Comparison of ENCODE assay signal across 17 mouse cellular contexts in the genomic region with DNA sequence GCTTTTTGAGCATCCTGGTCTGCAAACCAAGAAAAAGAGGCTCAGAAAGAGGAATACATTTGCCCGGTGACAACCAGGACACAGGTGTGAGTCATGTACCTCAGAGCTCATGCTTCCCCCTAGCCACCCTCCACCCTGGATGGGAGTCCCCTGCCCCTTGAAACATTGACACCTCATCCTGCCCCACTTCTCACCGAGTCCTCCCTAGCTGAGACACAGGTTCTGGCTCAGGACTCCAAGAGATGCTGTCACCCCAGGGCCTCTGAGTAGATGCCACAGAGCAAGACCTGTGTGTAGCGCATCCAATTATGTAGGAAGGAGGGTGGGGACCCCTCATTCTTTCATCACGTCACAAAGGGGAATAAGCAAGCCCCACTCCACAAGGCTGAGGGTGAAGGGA. TPM values are rescaled to one million over a fixed set of nuclear protein-coding genes. Genes with fewer than 3 reads are reported as not detected.
DNase-seq lines count a peak whose midpoint lies in the region; ATAC-seq and TF ChIP-seq lines count a peak whose summit lies in the region.
"Had no signal": no experiment of that assay in that cellular context is flagged by ENCODE, and none has a peak within 500 bp of the region (broad histone marks: within the 10 kb centered on the region; RNA-seq: fewer than 3 reads in every experiment).

No protein-coding gene starts in this region.

- no peak overlapping the region for H3K4me3 ChIP-seq in gastrocnemius, adult 2 months
- no peak overlapping the region for H3K4me3 ChIP-seq in intestine, embryonic 14.5 days (ENCODE audit: low read depth, low read length)
- H3K4me3 ChIP-seq in intestine, embryonic 16.5 days (ENCODE audit: low read length) = no peak overlapping the region
- H3K4me3 ChIP-seq in stomach, postnatal 0 days (ENCODE audit: low read depth, low read length) = no peak overlapping the region
- H3K4me3 ChIP-seq: embryonic facial prominence, embryonic 12.5 days; forebrain, embryonic 12.5 days; hindbrain, embryonic 13.5 days had no signal

- no peak for TF ChIP-seq CTCF in gastrocnemius, adult 2 months (IDR thresholded peaks at IDR 0.05)
- TF ChIP-seq CTCF in stomach, postnatal 0 days (IDR thresholded peaks at IDR 0.05; ENCODE audit: low read depth) = no peak

- H3K9me3 ChIP-seq in intestine, embryonic 14.5 days (ENCODE audit: control insufficient read depth, low read length) = no peaks in the 10 kb centered on the region
- no peaks in the 10 kb centered on the region for H3K9me3 ChIP-seq in intestine, embryonic 16.5 days (ENCODE audit: control insufficient read depth, low read length)
- no peaks in the 10 kb centered on the region for H3K9me3 ChIP-seq in stomach, postnatal 0 days (ENCODE audit: control insufficient read depth, low read length)
- H3K9me3 ChIP-seq: embryonic facial prominence, embryonic 12.5 days; forebrain, embryonic 12.5 days; hindbrain, embryonic 13.5 days had no signal

- no peaks in the 10 kb centered on the region for H3K4me1 ChIP-seq in intestine, embryonic 14.5 days (replicated peaks; ENCODE audit: control insufficient read depth, insufficient read depth, low read length)
- peaks cover 3% of the 10 kb centered on the region; the same call in 1 of the 2 replicates for H3K4me1 ChIP-seq in intestine, embryonic 16.5 days (ENCODE audit: control insufficient read depth, insufficient read depth, low read length)
- peaks cover 7% of the 10 kb centered on the region; the same call in 1 of the 2 replicates for H3K4me1 ChIP-seq in stomach, postnatal 0 days (replicated peaks; ENCODE audit: control insufficient read depth, insufficient read depth)

- peaks cover 21% of the 10 kb centered on the region for H3K27me3 ChIP-seq in intestine, embryonic 14.5 days (replicated peaks; ENCODE audit: control insufficient read depth, insufficient read depth, low read length)
- H3K27me3 ChIP-seq in intestine, embryonic 16.5 days (replicated peaks; ENCODE audit: control insufficient read depth, insufficient read depth, low read length) = peaks cover 3% of the 10 kb centered on the region; the same call in 1 of the 2 replicates
- no peaks in the 10 kb centered on the region for H3K27me3 ChIP-seq in stomach, postnatal 0 days (ENCODE audit: control insufficient read depth, insufficient read depth, low read length)

- peak; percentile 18 for DNase-seq in gastrocnemius, adult 2 months
- DNase-seq in gastrocnemius, adult 18-20 months (ENCODE audit: low spot score) = no peak
- peak; percentile 47 for DNase-seq in intestine, embryonic 14.5 days (ENCODE audit: low spot score)
- peak; percentile 2 for DNase-seq in thymus, postnatal 14 days
- no peak for DNase-seq in thymus, adult 18-20 months
- peak; percentile 5 for DNase-seq in stomach, postnatal 0 days (ENCODE audit: low spot score)
- DNase-seq: adrenal gland, postnatal 10 days; cerebellum, adult 11 months; cerebellum, adult 8-10 months; cerebellum, postnatal 14 days; forebrain, postnatal 0 days; heart, postnatal 10 days had no signal

- WGBS in intestine, embryonic 14.5 days = 74% methylated on average over 4 of the region's 4 CpGs
- 79% methylated on average over 4 of the region's 4 CpGs for WGBS in intestine, embryonic 16.5 days
- 74% methylated on average over 4 of the region's 4 CpGs for WGBS in stomach, postnatal 0 days

- H3K27ac ChIP-seq in gastrocnemius, adult 2 months = peak overlapping the region; percentile 88; the same call in 1 of the 2 replicates
- no peak overlapping the region for H3K27ac ChIP-seq in intestine, embryonic 14.5 days (ENCODE audit: low read depth)
- H3K27ac ChIP-seq in intestine, embryonic 16.5 days (ENCODE audit: low read length) = no peak overlapping the region
- no peak overlapping the region for H3K27ac ChIP-seq in stomach, postnatal 0 days (replicated peaks)
- H3K27ac ChIP-seq: embryonic facial prominence, embryonic 12.5 days; forebrain, embryonic 12.5 days; hindbrain, embryonic 13.5 days; hindbrain, postnatal 0 days had no signal

- no peak for TF ChIP-seq EP300 in stomach, postnatal 0 days (optimal IDR thresholded peaks at IDR 0.05)

- no peak for ATAC-seq in intestine, embryonic 14.5 days (replicated peaks; ENCODE audit: low FRiP score, low TSS enrichment, low read depth)
- ATAC-seq in intestine, embryonic 16.5 days = no peak
- no peak for ATAC-seq in stomach, postnatal 0 days (ENCODE audit: low FRiP score, low TSS enrichment)
- ATAC-seq: forebrain, postnatal 0 days; hindbrain, postnatal 0 days had no signal

- no peaks in the 10 kb centered on the region for H3K36me3 ChIP-seq in intestine, embryonic 14.5 days (ENCODE audit: control insufficient read depth, insufficient read depth, low read length)
- H3K36me3 ChIP-seq in intestine, embryonic 16.5 days (ENCODE audit: control insufficient read depth, insufficient read depth, low read length) = no peaks in the 10 kb centered on the region
- no peaks in the 10 kb centered on the region for H3K36me3 ChIP-seq in stomach, postnatal 0 days (ENCODE audit: control insufficient read depth, insufficient read depth, low read length)
- H3K36me3 ChIP-seq: embryonic facial prominence, embryonic 12.5 days; forebrain, embryonic 12.5 days; hindbrain, embryonic 13.5 days had no signal

- no peak overlapping the region for H3K9ac ChIP-seq in intestine, embryonic 14.5 days (ENCODE audit: low read length)
- H3K9ac ChIP-seq in intestine, embryonic 16.5 days (ENCODE audit: low read depth, low read length) = no peak overlapping the region
- no peak overlapping the region for H3K9ac ChIP-seq in stomach, postnatal 0 days (ENCODE audit: low read length)
- H3K9ac ChIP-seq: embryonic facial prominence, embryonic 12.5 days; forebrain, embryonic 12.5 days; forebrain, postnatal 0 days; hindbrain, embryonic 13.5 days had no signal

- intact Hi-C loops in gastrocnemius, adult 2 months (cut with DNase I) = no loop called here

- H3K4me2 ChIP-seq in intestine, embryonic 14.5 days (ENCODE audit: low read length) = no peak overlapping the region
- no peak overlapping the region for H3K4me2 ChIP-seq in intestine, embryonic 16.5 days (ENCODE audit: low read depth, low read length)
- no peak overlapping the region for H3K4me2 ChIP-seq in stomach, postnatal 0 days (replicated peaks; ENCODE audit: low read depth)
- H3K4me2 ChIP-seq: embryonic facial prominence, embryonic 12.5 days; forebrain, embryonic 12.5 days; hindbrain, embryonic 13.5 days had no signal

RNA-seq across cellular contexts. Expression of a gene that starts 3.4 kb away (rescaled TPM):
- 100 to 1,000 TPM in 1 of 2 experiments, 10 to 100 TPM in 1; 77.0 to 273 TPM for total RNA-seq in gastrocnemius, adult 2 months (2021)
- 100 to 1,000 TPM; 129 to 189 TPM for total RNA-seq in gastrocnemius, adult 18-20 months (2021)
- 1.9 and 2.5 TPM in 2 replicates for polyA plus RNA-seq in intestine, embryonic 14.5 days (2014; fragmentation: Nextera tagmentation; extraction: Ambion mirVana)
- polyA plus RNA-seq in intestine, embryonic 16.5 days (2015; fragmentation: Nextera tagmentation; extraction: Ambion mirVana) = 3.0 and 3.5 TPM in 2 replicates
- 0.64 and 0.69 TPM in 2 replicates for polyA plus RNA-seq in stomach, postnatal 0 days (2015; fragmentation: Nextera tagmentation; extraction: Ambion mirVana)

RNA-seq across cellular contexts. Expression of a gene that starts 51.5 kb away (rescaled TPM):
- total RNA-seq in gastrocnemius, adult 2 months (2021) = 100 to 1,000 TPM; 483 to 898 TPM
- total RNA-seq in gastrocnemius, adult 18-20 months (2021) = 100 to 1,000 TPM; 630 to 677 TPM
- polyA plus RNA-seq in intestine, embryonic 14.5 days (2014; fragmentation: Nextera tagmentation; extraction: Ambion mirVana) = 457 and 488 TPM in 2 replicates
- 671 and 689 TPM in 2 replicates for polyA plus RNA-seq in intestine, embryonic 16.5 days (2015; fragmentation: Nextera tagmentation; extraction: Ambion mirVana)
- 374 and 382 TPM in 2 replicates for polyA plus RNA-seq in stomach, postnatal 0 days (2015; fragmentation: Nextera tagmentation; extraction: Ambion mirVana)

Comparison
In these comparisons a context has a peak if more than half of its experiments do, and no peak if none do; other contexts are left out.
1. DNase-seq: peak in gastrocnemius, adult 2 months (single experiment), intestine, embryonic 14.5 days (single experiment), thymus, postnatal 14 days (single experiment) and stomach, postnatal 0 days (single experiment); none in gastrocnemius, adult 18-20 months (single experiment) and thymus, adult 18-20 months (0 of 2).